Mouse (Mus musculus) embryonic facial prominence, embryonic 15.5 days (tissue): ENCODE measurements around the gene Gmpr2. TPM values are rescaled to one million over a fixed set of nuclear protein-coding genes. Genes with fewer than 3 reads are reported as not detected.

Experiments
- ATAC-seq: fragments of 200-750 bp; cut with Nextera tagmentation; 2 replicates; pipeline ENCODE4 v1.8.0; 2017; ENCODE audit warnings: low read depth, moderate TSS enrichment; ENCODE audit not compliant: insufficient number of reproducible peaks, low FRiP score, low TSS enrichment
- H3K27ac ChIP-seq: fragments of 300-500 bp; sonication (generic); replicated peaks from 2 replicates; pipeline ENCODE4 v1.5.1; 2015; ENCODE audit warnings: mild to moderate bottlenecking, inconsistent platforms
- H3K27me3 ChIP-seq: fragments of 300-500 bp; sonication (generic); 2 replicates; pipeline ENCODE4 v1.6.1; 2015; ENCODE audit warnings: inconsistent platforms
- H3K36me3 ChIP-seq: fragments of 300-500 bp; sonication (generic); 2 replicates; pipeline ENCODE4 v1.6.1; 2015; ENCODE audit warnings: mild to moderate bottlenecking, inconsistent platforms
- H3K4me1 ChIP-seq: fragments of 300-500 bp; sonication (generic); 2 replicates; pipeline ENCODE4 v1.6.1; 2015; ENCODE audit warnings: inconsistent platforms
- H3K4me2 ChIP-seq: fragments of 300-500 bp; sonication (generic); replicated peaks from 2 replicates; pipeline ENCODE4 v1.6.1; 2015; ENCODE audit warnings: mild to moderate bottlenecking, inconsistent platforms
- H3K4me3 ChIP-seq: fragments of 300-500 bp; sonication (generic); replicated peaks from 2 replicates; pipeline ENCODE4 v1.5.1; 2015; ENCODE audit warnings: mild to moderate bottlenecking, inconsistent platforms
- H3K9ac ChIP-seq: fragments of 300-500 bp; sonication (generic); 2 replicates; pipeline ENCODE4 v1.6.1; 2015; ENCODE audit warnings: inconsistent platforms
- H3K9me3 ChIP-seq: fragments of 300-500 bp; sonication (generic); replicated peaks from 2 replicates; pipeline ENCODE4 v1.6.1; 2016; ENCODE audit warnings: inconsistent platforms
- WGBS: fragments of 180-500 bp; shearing (Covaris S2); methylation state at CpG from one replicate; pipeline ENCODE4 v1.1.7; 2015; 5-methylcytosine and 5-hydroxymethylcytosine counted together
- polyA plus RNA-seq: library from polyadenylated mRNA; unstranded; fragments of >200 nt; fragmentation: Nextera tagmentation; extraction: Ambion mirVana; gene quantifications from 2 replicates; pipeline ENCODE4 v1.2.1, GENCODE M21; 2015

The Gmpr2 gene
- 68.1 and 68.6 TPM in 2 replicates for polyA plus RNA-seq

DNA sequence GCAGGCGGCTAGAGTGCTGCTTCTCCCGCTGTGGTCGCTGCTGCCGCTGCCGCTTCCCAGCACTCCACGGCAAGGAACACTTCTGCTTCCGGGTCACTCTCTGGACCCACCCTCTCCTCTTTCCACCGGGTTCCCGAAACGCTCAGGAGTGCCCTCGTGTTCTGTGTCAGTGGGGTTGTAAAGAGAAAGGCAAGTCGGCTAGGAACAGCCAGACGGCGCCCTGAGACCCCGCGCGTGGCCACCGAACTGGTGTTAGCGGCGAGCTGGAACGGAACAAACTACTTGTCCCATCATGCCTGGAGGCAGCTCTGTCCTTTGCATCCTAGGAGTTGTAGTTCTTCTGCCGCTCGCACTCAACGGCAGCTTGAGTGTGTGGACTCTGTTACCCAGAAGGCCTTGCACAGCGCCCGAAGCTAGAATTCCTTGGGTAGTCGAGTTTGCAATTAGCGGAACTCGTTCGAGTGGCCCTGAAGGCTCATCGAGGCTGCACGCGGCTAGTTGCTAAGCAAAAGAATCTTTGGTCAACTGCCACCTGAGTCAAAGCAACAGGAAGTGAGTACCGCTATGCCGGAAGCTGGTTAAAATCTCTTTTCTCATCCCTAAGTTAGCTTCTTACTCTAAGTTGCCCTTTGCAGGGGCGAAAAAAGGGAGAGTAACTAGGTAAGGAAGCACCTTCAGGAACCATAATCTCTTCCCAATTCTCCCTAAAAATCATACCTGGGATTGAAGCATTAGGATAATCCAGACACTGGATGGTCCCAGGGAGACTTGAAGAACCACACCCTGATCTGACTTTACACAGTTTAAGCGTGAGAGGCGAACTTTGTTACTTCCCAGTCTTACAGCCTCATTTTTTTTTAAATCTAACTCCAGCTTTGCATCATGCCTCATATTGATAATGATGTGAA lies at the start of gene Gmpr2, which contains the start of gene Nedd8:
TSS of gene Gmpr2 (plus strand) at position 109 of the 908 bp plus-strand sequence.
TSS of gene Nedd8 (minus strand) at position 292 of the 908 bp plus-strand sequence.
- peaks cover 35% of the 10 kb centered on the region for H3K36me3 ChIP-seq
- H3K9me3 ChIP-seq: no peaks in the 10 kb centered on the region
- under 1% methylated on average over 38 of the region's 38 CpGs for WGBS

DNA sequence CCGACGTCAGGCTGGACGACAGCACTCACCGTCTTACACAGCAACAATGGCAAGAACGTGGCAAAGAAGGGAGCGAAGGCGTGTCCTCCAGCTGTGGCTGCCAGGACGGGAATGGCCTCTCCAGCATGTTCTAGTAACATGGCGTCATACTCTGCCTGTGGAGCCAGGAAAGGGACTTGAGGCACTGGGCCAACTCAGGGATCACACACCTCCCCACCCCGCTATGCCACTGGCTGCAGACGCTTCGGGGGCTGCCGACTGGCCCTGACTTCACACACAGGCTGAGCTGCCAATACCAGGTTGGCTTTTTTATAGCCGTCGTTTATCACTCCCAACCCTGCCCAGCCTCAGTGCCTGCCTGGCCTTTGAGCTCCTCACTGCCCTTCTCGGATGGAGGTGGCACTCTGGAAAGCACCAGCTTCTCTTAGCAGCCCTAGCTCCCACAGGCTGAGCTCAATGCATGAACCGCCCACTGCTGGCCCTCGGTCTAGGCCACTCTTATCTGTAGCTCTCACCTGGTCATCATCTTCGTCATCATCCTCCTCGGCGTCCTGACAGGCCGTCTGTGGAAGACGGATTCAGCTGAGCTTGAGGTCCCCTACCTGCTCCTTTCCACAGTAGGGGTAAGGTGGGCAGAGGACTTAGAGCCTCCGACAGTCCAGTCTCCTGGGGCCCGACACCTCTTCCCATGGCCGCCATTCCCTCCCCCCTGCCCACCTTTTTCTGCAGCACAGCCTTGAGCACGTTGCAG lies 43.5 kb upstream of the Gmpr2 start:
- H3K9ac ChIP-seq: no peak overlapping the region
- 91% methylated on average over 27 of the region's 27 CpGs for WGBS
- H3K27ac ChIP-seq: no peak overlapping the region
- H3K36me3 ChIP-seq: peaks cover 87% of the 10 kb centered on the region
- H3K4me2 ChIP-seq: no peak overlapping the region
- 0 out of 2 replicates have a peak, but pooled peaks cover 4% of the 10 kb centered on the region for H3K4me1 ChIP-seq
- no peaks in the 10 kb centered on the region for H3K27me3 ChIP-seq
- H3K4me3 ChIP-seq: no peak overlapping the region
- ATAC-seq: no peak
- H3K9me3 ChIP-seq: no peaks in the 10 kb centered on the region

More for the DNA sequence above, at the start of gene Gmpr2, which contains the start of gene Nedd8:
- Histone ChIP-seq H3K4me1 (peaks cover 18% of the 10 kb centered on the region), H3K4me2 (peak within 1 kb of the TSS; percentile 74), H3K27me3 (no peaks in the 10 kb centered on the region), H3K27ac (peak within 1 kb of the TSS; percentile 94), H3K9ac (peak within 1 kb of the TSS; percentile 76), H3K4me3 (peak within 1 kb of the TSS; percentile 66)
- peak; percentile 98 for ATAC-seq

DNA sequence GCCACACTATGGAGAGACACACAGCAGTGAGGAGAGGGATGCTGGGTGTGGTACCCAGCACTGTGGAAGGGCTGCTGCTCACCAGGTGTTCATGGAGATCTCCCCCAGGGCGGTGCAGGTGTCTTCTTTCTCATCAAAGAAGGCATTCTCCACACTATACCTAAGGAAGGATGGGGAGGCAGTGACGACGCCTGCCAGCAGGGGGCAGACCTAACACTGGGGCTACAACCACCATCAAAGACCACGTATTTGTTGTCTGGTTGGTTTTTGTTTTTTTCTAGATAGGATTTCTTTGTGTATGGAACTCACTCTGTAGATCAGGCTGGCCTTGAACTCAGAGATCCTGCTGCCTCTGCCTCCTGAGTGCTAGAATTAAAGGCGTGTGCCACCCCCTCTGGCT lies 42.4 kb upstream of the Gmpr2 start:
- no peak for ATAC-seq
- no peak overlapping the region for H3K27ac ChIP-seq
- 41% methylated on average over 5 of the region's 5 CpGs for WGBS
- no peaks in the 10 kb centered on the region for H3K27me3 ChIP-seq
- H3K9ac ChIP-seq: no peak overlapping the region
- no peak overlapping the region for H3K4me3 ChIP-seq
- H3K4me1 ChIP-seq: peaks cover 11% of the 10 kb centered on the region
- no peaks in the 10 kb centered on the region for H3K9me3 ChIP-seq
- no peak overlapping the region for H3K4me2 ChIP-seq
- peaks cover 97% of the 10 kb centered on the region for H3K36me3 ChIP-seq

DNA sequence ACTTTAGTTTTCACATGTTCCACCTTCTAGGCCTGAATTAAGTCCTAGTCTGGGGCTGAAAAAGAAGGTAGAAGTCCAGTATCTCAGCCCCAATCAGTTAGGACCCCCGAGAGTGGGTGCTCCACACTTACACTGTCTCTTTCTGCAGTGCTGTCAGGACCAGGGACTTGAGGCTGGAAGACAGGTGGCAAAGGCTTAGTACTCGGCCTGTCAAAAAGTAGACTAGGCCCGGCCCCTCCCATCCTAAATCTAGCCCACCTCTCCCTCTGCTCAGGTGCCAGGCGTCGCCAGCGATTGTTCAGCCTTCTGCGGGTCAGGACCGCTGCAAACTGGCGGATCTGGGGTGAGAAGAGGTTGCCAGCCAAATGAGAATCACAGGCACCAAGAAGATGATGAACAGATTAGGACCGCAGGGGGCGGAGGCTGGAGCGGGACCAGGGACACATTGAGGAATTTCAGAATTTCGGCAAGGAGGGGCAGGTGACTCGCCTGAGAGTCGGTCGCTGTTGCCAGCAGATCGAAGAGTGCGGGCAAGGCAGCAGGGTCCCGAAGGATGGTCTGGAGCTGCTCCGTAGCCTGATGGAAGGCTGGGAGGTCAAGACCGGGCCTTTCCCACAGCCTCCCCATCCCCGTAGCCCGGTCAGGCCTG lies 36.7 kb upstream of the Gmpr2 start:
- Histone ChIP-seq H3K9me3 (no peaks in the 10 kb centered on the region), H3K4me3 (peak overlapping the region; percentile 61), H3K4me1 (peaks cover 18% of the 10 kb centered on the region), H3K27me3 (no peaks in the 10 kb centered on the region), H3K36me3 (peaks cover 81% of the 10 kb centered on the region), H3K4me2 (peak overlapping the region; percentile 77), H3K9ac (peak overlapping the region; percentile 31), H3K27ac (peak overlapping the region; percentile 84)
- WGBS: 3% methylated on average over 23 of the region's 23 CpGs
- peak; percentile 17 for ATAC-seq

DNA sequence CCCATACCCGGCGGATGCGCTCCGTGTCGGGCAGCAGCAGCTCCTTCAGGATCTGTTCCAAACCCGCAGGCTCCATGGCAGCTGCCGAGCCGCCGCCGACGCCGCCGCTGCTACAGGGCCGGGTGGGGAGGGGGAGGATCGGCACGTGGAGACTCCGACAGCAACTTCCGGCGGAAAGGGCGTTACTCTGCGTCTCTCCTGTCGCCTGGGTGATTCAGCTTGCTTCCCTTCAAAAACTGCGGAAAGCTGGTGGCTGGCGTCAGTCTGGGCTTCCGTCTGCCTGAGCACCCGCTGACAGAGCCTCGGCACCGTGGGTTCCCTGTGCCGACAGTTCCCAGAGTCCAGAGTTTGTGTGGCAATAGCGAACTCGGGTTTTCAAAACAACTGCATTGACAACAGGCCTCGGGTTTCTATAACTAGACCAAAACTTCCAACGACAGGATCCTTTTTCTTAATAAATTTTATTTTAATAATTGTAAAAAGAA lies 36.2 kb upstream of the Gmpr2 start, which contains the start of gene Ipo4:
TSS of gene Ipo4 (minus strand) at position 435 of the 485 bp plus-strand sequence.
- H3K4me3 ChIP-seq: peak within 1 kb of the TSS; percentile 61
- peak within 1 kb of the TSS; percentile 31 for H3K9ac ChIP-seq
- WGBS: 2% methylated on average over 33 of the region's 33 CpGs
- H3K4me2 ChIP-seq: peak within 1 kb of the TSS; percentile 77
- peaks cover 18% of the 10 kb centered on the region for H3K4me1 ChIP-seq
- H3K36me3 ChIP-seq: peaks cover 80% of the 10 kb centered on the region
- no peaks in the 10 kb centered on the region for H3K9me3 ChIP-seq
- H3K27ac ChIP-seq: peak within 1 kb of the TSS; percentile 84
- peak; percentile 91 for ATAC-seq
- H3K27me3 ChIP-seq: no peaks in the 10 kb centered on the region

DNA sequence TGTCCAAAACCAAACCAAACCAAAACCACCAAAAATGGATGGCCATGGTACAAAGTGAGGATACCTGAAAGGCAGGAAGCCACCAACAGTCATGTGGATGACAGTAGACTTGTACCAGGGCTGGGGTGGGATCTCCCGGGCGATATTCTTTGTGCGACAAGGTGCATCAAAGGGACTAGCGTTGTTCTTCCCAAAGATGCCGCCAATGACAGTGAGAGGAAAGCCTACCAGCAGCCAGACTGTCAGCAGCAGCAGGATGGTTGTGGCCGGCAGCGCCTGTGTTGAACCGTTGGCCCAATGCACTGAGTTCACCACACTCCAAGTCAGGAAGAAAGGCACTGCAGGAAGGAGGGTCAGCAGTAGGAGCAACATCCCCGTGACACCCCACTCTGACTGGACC lies 33.9 kb upstream of the Gmpr2 start, which contains the start of gene Gm49378:
TSS of gene Gm49378 (minus strand) at position 101 of the 400 bp plus-strand sequence.
- peaks cover 70% of the 10 kb centered on the region for H3K36me3 ChIP-seq
- no peak within 1 kb of the TSS for H3K27ac ChIP-seq
- H3K27me3 ChIP-seq: no peaks in the 10 kb centered on the region
- H3K9ac ChIP-seq: no peak within 1 kb of the TSS
- H3K4me2 ChIP-seq: no peak within 1 kb of the TSS
- H3K9me3 ChIP-seq: no peaks in the 10 kb centered on the region
- H3K4me3 ChIP-seq: no peak within 1 kb of the TSS
- no peak for ATAC-seq
- peaks cover 24% of the 10 kb centered on the region for H3K4me1 ChIP-seq
- 96% methylated on average over 9 of the region's 9 CpGs for WGBS

DNA sequence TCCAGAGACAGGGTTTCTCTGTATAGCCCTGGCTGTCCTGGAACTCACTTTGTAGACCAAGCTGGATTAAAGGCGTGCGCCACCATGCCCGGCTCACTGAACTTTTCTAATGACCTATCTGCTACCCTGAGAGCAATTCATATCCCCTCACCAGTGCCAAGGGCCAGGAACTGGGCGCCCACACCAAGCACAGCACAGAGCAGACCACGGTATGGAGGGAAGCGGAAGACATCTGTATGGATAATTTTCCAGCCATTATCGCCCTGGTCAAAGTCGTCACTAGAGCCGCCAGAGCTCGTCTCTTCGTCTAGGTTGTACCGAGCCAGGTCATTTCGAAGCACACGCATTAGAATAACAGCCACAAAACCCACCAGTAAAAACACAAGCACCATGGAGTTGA lies 30.9 kb upstream of the Gmpr2 start:
- Histone ChIP-seq H3K9ac (no peak overlapping the region), H3K36me3 (peaks cover 55% of the 10 kb centered on the region), H3K9me3 (no peaks in the 10 kb centered on the region), H3K27me3 (no peaks in the 10 kb centered on the region), H3K27ac (no peak overlapping the region), H3K4me1 (peaks cover 21% of the 10 kb centered on the region), H3K4me2 (no peak overlapping the region), H3K4me3 (no peak overlapping the region)
- ATAC-seq: no peak
- WGBS: 94% methylated on average over 14 of the region's 14 CpGs

DNA sequence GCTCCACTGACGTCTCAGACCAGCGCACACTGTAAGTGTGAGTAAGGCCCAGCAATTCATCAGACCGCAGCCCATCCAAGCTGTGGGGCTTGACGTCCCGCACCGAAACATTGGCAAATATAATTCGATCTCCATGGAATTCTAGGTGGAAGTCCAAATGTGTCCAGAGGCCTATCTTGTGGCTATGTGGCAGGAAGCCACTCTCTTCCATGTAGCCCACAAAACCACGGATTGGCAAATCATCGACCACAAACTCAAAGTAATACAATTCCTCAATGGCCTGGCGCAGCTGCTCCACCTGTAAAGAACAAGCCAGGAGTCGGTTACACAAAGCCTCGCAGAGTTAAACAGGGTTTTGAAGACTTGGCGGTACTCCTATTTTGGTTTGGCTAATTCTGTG lies 30.4 kb upstream of the Gmpr2 start:
- 92% methylated on average over 13 of the region's 13 CpGs for WGBS
- Histone ChIP-seq H3K9me3 (no peaks in the 10 kb centered on the region), H3K4me2 (no peak overlapping the region), H3K36me3 (peaks cover 53% of the 10 kb centered on the region), H3K9ac (no peak overlapping the region), H3K4me1 (peaks cover 21% of the 10 kb centered on the region), H3K27me3 (no peaks in the 10 kb centered on the region), H3K27ac (no peak overlapping the region), H3K4me3 (no peak overlapping the region)
- no peak for ATAC-seq

DNA sequence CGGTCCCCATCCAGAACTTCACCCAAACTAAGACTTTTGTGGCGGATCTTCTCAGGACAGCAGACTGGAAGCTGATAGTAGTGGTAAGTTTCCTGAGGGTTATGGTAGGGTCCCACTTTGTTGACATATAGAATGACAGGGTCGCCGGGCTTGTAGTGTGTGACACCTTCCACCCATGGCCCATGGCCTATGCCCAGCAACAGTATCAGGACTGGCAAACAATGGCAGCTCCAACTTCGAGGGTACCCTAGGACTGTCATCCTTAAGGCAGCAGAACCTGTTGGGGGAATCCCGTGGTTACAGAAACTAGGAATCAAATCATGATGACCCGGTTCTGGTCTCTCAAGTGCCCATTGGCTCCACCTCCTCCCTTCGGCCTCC lies 29.1 kb upstream of the Gmpr2 start:
- H3K36me3 ChIP-seq: peaks cover 43% of the 10 kb centered on the region
- peak overlapping the region; percentile 91 for H3K9ac ChIP-seq
- H3K27ac ChIP-seq: peak overlapping the region; percentile 90
- H3K4me3 ChIP-seq: peak overlapping the region; percentile 92
- WGBS: 17% methylated on average over 8 of the region's 8 CpGs
- peaks cover 21% of the 10 kb centered on the region for H3K4me1 ChIP-seq
- H3K27me3 ChIP-seq: no peaks in the 10 kb centered on the region
- H3K9me3 ChIP-seq: no peaks in the 10 kb centered on the region
- H3K4me2 ChIP-seq: peak overlapping the region; percentile 54
- ATAC-seq: peak; percentile 48

DNA sequence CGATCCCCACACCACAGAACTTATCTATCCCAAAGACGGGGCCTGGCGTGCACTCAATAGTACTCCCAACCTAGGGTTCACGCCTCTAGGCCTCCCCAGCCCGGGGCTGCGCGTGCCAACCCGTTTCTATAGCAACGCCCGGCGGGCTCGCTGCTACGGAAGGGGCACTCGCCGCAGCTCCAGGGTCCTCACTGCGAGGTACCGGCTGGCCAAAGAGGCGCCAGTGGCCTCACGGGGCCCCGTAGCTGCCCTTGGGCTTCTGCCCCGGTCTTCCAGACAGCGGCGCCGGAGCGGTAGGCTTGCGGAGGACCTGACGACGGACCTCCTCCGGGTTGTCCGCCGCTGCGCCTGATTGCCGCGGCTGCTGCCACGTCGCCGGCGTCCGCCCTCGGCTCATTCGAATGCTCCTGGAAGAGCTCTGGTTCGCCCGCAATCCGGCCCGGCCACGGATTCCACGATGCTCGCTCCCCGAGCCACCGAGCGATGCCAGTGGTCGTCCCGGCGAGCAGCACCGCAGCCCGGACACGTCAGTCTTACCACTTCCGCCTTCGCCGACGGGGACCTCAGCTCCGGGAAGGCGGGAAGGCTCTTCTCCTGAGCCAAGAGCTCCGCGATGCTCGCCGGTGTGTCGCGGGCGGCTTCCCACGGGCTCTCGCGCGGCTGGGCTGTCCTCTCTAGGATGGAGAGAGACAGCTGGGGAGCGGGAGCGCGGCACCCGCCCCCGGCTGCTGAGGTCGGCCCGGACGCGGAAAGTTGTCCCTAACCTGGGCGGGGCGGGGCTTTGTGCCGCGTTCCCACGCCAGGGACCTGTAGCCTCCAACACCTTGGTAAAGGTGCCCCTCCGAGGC lies 28.5 kb upstream of the Gmpr2 start, which contains the start of gene Tm9sf1:
TSS of gene Tm9sf1 (minus strand) at position 747 of the 848 bp plus-strand sequence.
- Histone ChIP-seq H3K4me1 (peaks cover 21% of the 10 kb centered on the region), H3K27me3 (no peaks in the 10 kb centered on the region), H3K9ac (peak within 1 kb of the TSS; percentile 91), H3K4me3 (peak within 1 kb of the TSS; percentile 92), H3K36me3 (peaks cover 37% of the 10 kb centered on the region), H3K9me3 (no peaks in the 10 kb centered on the region), H3K27ac (peak within 1 kb of the TSS; percentile 90), H3K4me2 (peak within 1 kb of the TSS; percentile 54)
- peak; percentile 88 for ATAC-seq
- WGBS: under 1% methylated on average over 88 of the region's 89 CpGs
